Mouse (Mus musculus): ENCODE data around the gene Lce3e. TPM values are rescaled to one million over a fixed set of nuclear protein-coding genes. Genes with fewer than 3 reads are reported as not detected.

Gene Lce3e
- not detected in 2 replicates for total RNA-seq (2023)

GRCm38 (mm10) chr3:92966761-92967160 lies at the start of gene Lce3e:
Gene Lce3e, plus strand, starts transcription at chr3:92967061.

GRCm38 (mm10) chr3:92926130-92926529 lies 40.7 kb upstream of the Lce3e start, which contains the start of gene Lce3a:
Gene Lce3a, minus strand, starts transcription at chr3:92926230.

GRCm38 (mm10) chr3:92932679-92933078 lies 34.2 kb upstream of the Lce3e start, which contains the start of gene Lce3b:
Gene Lce3b, plus strand, starts transcription at chr3:92932979.

GRCm38 (mm10) chr3:92944186-92944585 lies 22.7 kb upstream of the Lce3e start, which contains the start of gene Lce3c:
Gene Lce3c, plus strand, starts transcription at chr3:92944486.

GRCm38 (mm10) chr3:92957090-92957489 lies 9.8 kb upstream of the Lce3e start, which contains the start of gene Lce3d:
Gene Lce3d, plus strand, starts transcription at chr3:92957390.

GRCm38 (mm10) chr3:92991926-92992325 lies 25.1 kb downstream of the Lce3e start, which contains the start of gene Lce3f:
Gene Lce3f, plus strand, starts transcription at chr3:92992226.

GRCm38 (mm10) chr3:93015460-93016104 lies 48.7 kb downstream of the Lce3e start, which contains the start of gene Crct1:
Gene Crct1, minus strand, starts transcription at chr3:93015687.

Other genes with a start within 250 kb of the Lce3e start
- gene Lce1f, start 246.7 kb upstream of the Lce3e start, total RNA-seq (2023), result not detected in 2 replicates
- not detected in 2 replicates for gene Gm38119, start 228.0 kb upstream of the Lce3e start, total RNA-seq (2023)
- gene Lce1g, start 214.7 kb upstream of the Lce3e start, total RNA-seq (2023), result not detected in 2 replicates
- not detected in 2 replicates for gene Lce1h, start 202.0 kb upstream of the Lce3e start, total RNA-seq (2023)
- not detected in 2 replicates for gene Lce1i, start 188.2 kb upstream of the Lce3e start, total RNA-seq (2023)
- gene Lce1j, start 176.5 kb upstream of the Lce3e start, total RNA-seq (2023), result not detected in 2 replicates
- gene Lce1k, start 159.2 kb upstream of the Lce3e start, total RNA-seq (2023), result not detected in 2 replicates
- gene Kprp, start 139.8 kb upstream of the Lce3e start, total RNA-seq (2023), result not detected in 2 replicates
- not detected in 2 replicates for gene Lce1l, start 115.8 kb upstream of the Lce3e start, total RNA-seq (2023)
- gene 2310050C09Rik, start 96.8 kb upstream of the Lce3e start, total RNA-seq (2023), result not detected in 2 replicates
- not detected in 2 replicates for gene Lce3a, start 40.8 kb upstream of the Lce3e start, total RNA-seq (2023)
- gene Lce3b, start 34.1 kb upstream of the Lce3e start, total RNA-seq (2023), result not detected in 2 replicates
- not detected in 2 replicates for gene Lce3c, start 22.6 kb upstream of the Lce3e start, total RNA-seq (2023)
- not detected in 2 replicates for gene Lce3d, start 9.7 kb upstream of the Lce3e start, total RNA-seq (2023)
- gene Lce3f, start 25.2 kb downstream of the Lce3e start, total RNA-seq (2023), result not detected in 2 replicates
- not detected in 2 replicates for gene Crct1, start 48.6 kb downstream of the Lce3e start, total RNA-seq (2023)
- not detected in 2 replicates for gene Lce1m, start 52.0 kb downstream of the Lce3e start, total RNA-seq (2023)
- not detected in 2 replicates for gene Gm4858, start 101.8 kb downstream of the Lce3e start, total RNA-seq (2023)
- gene Crnn, start 177.7 kb downstream of the Lce3e start, total RNA-seq (2023), result not detected in 2 replicates
- gene Flg2, start 230.2 kb downstream of the Lce3e start, total RNA-seq (2023), result not detected in 2 replicates

All from neutrophil, adult 65 days (primary cell).